Mouse (Mus musculus): ENCODE results near the gene Set. TPM values are rescaled to one million over a fixed set of nuclear protein-coding genes. Genes with fewer than 3 reads are reported as not detected.

Gene Set
- polyA plus RNA-seq, 1 experiment from 2014 or later: 679 TPM

- Histone ChIP-seq H3K27me3 (no peaks in the 10 kb centered on the region), H3K4me3 (peak within 1 kb of the TSS; percentile 59), H3K27ac (peak within 1 kb of the TSS; percentile 57), H3K4me1 (peaks cover 18% of the 10 kb centered on the region; the same call in 1 of the 2 replicates), H3K4me2 (replicated peaks) (peak within 1 kb of the TSS; percentile 72), H3K36me3 (peaks cover 36% of the 10 kb centered on the region), H3K9me3 (no peaks in the 10 kb centered on the region), H3K9ac (peak within 1 kb of the TSS; percentile 61)
- under 1% methylated on average over 51 of the region's 51 CpGs for WGBS
- peak; percentile 91 for ATAC-seq (ENCODE audit: insufficient number of reproducible peaks, insufficient read depth, low FRiP score, low TSS enrichment)
Measured at GRCm38 (mm10) chr2:30093471-30094207, 36.5 kb downstream of the Set start, which contains the start of gene Zdhhc12. Gene Zdhhc12, minus strand, starts transcription at chr2:30093648.

GRCm38 (mm10) chr2:30094208-30094588, 37.0 kb downstream of the Set start:
- Histone ChIP-seq H3K27ac (peak overlapping the region; percentile 57), H3K4me2 (replicated peaks) (peak overlapping the region; percentile 72), H3K9ac (peak overlapping the region; percentile 61), H3K36me3 (peaks cover 36% of the 10 kb centered on the region), H3K9me3 (no peaks in the 10 kb centered on the region), H3K4me1 (peaks cover 18% of the 10 kb centered on the region; the same call in 1 of the 2 replicates), H3K4me3 (peak overlapping the region; percentile 59), H3K27me3 (no peaks in the 10 kb centered on the region)
- WGBS: 4% methylated on average over 13 of the region's 13 CpGs
- ATAC-seq (ENCODE audit: insufficient number of reproducible peaks, insufficient read depth, low FRiP score, low TSS enrichment): no peak

DNA sequence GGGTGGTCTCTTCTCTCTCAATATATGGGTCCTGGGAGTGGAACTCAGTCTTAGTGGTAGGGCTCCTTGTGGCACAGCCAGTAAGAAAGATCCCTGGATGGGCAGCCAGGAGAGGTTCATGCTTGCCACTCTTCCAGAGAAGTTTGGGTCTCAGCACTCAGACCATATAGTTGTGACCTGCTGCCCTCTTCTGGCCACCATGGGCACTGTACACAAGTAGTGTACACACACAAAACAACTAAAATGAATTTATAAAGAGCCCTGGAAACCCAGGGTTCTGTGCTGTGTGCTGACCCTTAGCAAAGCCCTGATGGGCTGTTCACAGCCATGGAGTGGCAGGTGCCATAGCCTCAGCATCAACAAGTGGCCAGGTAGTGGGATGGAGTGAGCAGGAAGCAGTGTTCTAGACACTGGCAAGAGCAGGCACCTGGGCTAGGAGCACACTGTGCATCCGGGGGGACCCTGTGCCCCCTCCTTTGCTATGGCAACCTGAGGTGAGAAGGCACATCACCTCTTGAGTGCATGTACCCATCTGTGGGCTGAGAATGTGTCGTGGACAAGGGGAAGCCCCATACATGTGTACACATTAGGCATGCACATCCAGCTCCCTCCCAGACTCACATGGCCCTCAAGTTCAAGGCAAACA, 38.8 kb downstream of the Set start:
- 76% methylated on average over 2 of the region's 2 CpGs for WGBS
- no peaks in the 10 kb centered on the region for H3K27me3 ChIP-seq
- H3K4me2 ChIP-seq (replicated peaks): no peak overlapping the region
- ATAC-seq (ENCODE audit: insufficient number of reproducible peaks, insufficient read depth, low FRiP score, low TSS enrichment): no peak
- H3K4me1 ChIP-seq: peaks cover 18% of the 10 kb centered on the region; the same call in 1 of the 2 replicates
- H3K9me3 ChIP-seq: no peaks in the 10 kb centered on the region
- peaks cover 40% of the 10 kb centered on the region for H3K36me3 ChIP-seq
- H3K9ac ChIP-seq: no peak overlapping the region
- H3K4me3 ChIP-seq: no peak overlapping the region
- no peak overlapping the region for H3K27ac ChIP-seq

DNA sequence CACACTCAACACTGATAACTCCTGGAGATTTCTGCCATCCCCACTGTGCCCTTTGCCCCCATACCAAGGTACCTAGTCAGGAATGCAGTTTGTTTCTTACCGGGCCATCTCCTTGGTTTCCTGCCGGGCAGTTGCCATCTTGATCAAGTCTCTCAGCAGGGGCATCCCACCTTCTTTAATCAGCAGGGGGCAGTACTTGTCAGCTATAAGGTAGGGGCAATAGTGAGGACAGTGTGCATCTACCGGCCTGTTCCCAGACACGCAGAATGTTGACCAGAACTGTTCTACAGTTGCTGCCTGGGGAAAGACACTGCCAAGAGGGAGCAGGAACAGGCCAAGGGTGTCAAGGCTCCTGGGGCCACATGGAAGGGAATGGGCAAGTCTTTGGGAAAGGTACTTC, 43.0 kb downstream of the Set start:
- H3K4me3 ChIP-seq: no peak overlapping the region
- no peak for ATAC-seq (ENCODE audit: insufficient number of reproducible peaks, insufficient read depth, low FRiP score, low TSS enrichment)
- H3K9ac ChIP-seq: no peak overlapping the region
- no peak overlapping the region for H3K27ac ChIP-seq
- peaks cover 65% of the 10 kb centered on the region for H3K36me3 ChIP-seq
- no peaks in the 10 kb centered on the region for H3K4me1 ChIP-seq
- H3K27me3 ChIP-seq: no peaks in the 10 kb centered on the region
- 74% methylated on average over 4 of the region's 4 CpGs for WGBS
- H3K9me3 ChIP-seq: no peaks in the 10 kb centered on the region
- no peak overlapping the region for H3K4me2 ChIP-seq (replicated peaks)

- no peak overlapping the region for H3K27ac ChIP-seq
- H3K36me3 ChIP-seq: peaks cover 83% of the 10 kb centered on the region
- no peak overlapping the region for H3K9ac ChIP-seq
Measured at GRCm38 (mm10) chr2:30106364-30106763, 49.2 kb downstream of the Set start.

DNA sequence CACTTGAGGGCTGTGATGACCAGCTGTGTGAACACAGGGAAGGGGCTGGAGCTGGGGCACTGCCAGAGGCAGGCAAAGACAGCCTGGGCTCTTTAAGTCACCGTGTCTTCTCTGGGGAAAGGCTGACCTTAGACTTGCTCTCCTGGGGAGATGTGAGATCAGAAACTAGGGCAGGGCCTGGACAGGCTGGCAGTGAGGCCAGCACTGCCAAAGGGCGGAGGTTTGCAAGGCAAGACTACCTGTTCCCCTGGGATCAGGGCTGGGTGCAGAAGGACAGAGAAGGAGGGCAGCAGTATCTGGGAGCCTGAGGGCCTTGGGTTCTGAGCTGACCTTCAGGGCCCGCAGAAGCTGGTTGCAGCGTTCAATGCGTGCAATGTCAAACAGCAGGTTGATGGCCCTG, 50.5 kb downstream of the Set start:
- no peak overlapping the region for H3K4me2 ChIP-seq (replicated peaks)
- H3K36me3 ChIP-seq: peaks cover 78% of the 10 kb centered on the region
- no peak overlapping the region for H3K9ac ChIP-seq
- no peaks in the 10 kb centered on the region for H3K4me1 ChIP-seq
- no peaks in the 10 kb centered on the region for H3K27me3 ChIP-seq
- no peak for ATAC-seq (ENCODE audit: insufficient number of reproducible peaks, insufficient read depth, low FRiP score, low TSS enrichment)
- no peaks in the 10 kb centered on the region for H3K9me3 ChIP-seq
- no peak overlapping the region for H3K27ac ChIP-seq
- no peak overlapping the region for H3K4me3 ChIP-seq
- WGBS: 92% methylated on average over 5 of the region's 5 CpGs

More at GRCm38 (mm10) chr2:30106364-30106763, 49.2 kb downstream of the Set start:
- no peak for ATAC-seq (ENCODE audit: insufficient number of reproducible peaks, insufficient read depth, low FRiP score, low TSS enrichment)
- H3K27me3 ChIP-seq: no peaks in the 10 kb centered on the region
- no peaks in the 10 kb centered on the region for H3K9me3 ChIP-seq
- H3K4me1 ChIP-seq: no peaks in the 10 kb centered on the region
- no peak overlapping the region for H3K4me2 ChIP-seq (replicated peaks)
- no peak overlapping the region for H3K4me3 ChIP-seq

- 92% methylated on average over 4 of the region's 4 CpGs for WGBS
Measured at GRCm38 (mm10) chr2:30108260-30108659, 51.1 kb downstream of the Set start.

GRCm38 (mm10) chr2:30111500-30111899, 54.3 kb downstream of the Set start:
- H3K9ac ChIP-seq: no peak overlapping the region
- H3K27ac ChIP-seq: no peak overlapping the region
- 94% methylated on average over 2 of the region's 2 CpGs for WGBS
- no peak overlapping the region for H3K4me3 ChIP-seq
- no peaks in the 10 kb centered on the region for H3K4me1 ChIP-seq
- H3K4me2 ChIP-seq (replicated peaks): no peak overlapping the region
- H3K9me3 ChIP-seq: no peaks in the 10 kb centered on the region
- H3K27me3 ChIP-seq: no peaks in the 10 kb centered on the region
- H3K36me3 ChIP-seq: peaks cover 64% of the 10 kb centered on the region
- ATAC-seq (ENCODE audit: insufficient number of reproducible peaks, insufficient read depth, low FRiP score, low TSS enrichment): no peak

More at GRCm38 (mm10) chr2:30108260-30108659, 51.1 kb downstream of the Set start:
- Histone ChIP-seq H3K9me3 (no peaks in the 10 kb centered on the region), H3K9ac (no peak overlapping the region), H3K27me3 (no peaks in the 10 kb centered on the region), H3K36me3 (peaks cover 78% of the 10 kb centered on the region), H3K4me1 (no peaks in the 10 kb centered on the region), H3K27ac (no peak overlapping the region), H3K4me3 (no peak overlapping the region), H3K4me2 (replicated peaks) (no peak overlapping the region)
- no peak for ATAC-seq (ENCODE audit: insufficient number of reproducible peaks, insufficient read depth, low FRiP score, low TSS enrichment)

- no peak for ATAC-seq (ENCODE audit: insufficient number of reproducible peaks, insufficient read depth, low FRiP score, low TSS enrichment)
- Histone ChIP-seq H3K4me3 (no peak overlapping the region), H3K27ac (no peak overlapping the region), H3K4me1 (no peaks in the 10 kb centered on the region), H3K9ac (no peak overlapping the region), H3K4me2 (replicated peaks) (no peak overlapping the region), H3K36me3 (peaks cover 55% of the 10 kb centered on the region), H3K27me3 (no peaks in the 10 kb centered on the region), H3K9me3 (no peaks in the 10 kb centered on the region)
- WGBS: 91% methylated on average over 5 of the region's 5 CpGs
Measured at GRCm38 (mm10) chr2:30112564-30112963, 55.4 kb downstream of the Set start.

DNA sequence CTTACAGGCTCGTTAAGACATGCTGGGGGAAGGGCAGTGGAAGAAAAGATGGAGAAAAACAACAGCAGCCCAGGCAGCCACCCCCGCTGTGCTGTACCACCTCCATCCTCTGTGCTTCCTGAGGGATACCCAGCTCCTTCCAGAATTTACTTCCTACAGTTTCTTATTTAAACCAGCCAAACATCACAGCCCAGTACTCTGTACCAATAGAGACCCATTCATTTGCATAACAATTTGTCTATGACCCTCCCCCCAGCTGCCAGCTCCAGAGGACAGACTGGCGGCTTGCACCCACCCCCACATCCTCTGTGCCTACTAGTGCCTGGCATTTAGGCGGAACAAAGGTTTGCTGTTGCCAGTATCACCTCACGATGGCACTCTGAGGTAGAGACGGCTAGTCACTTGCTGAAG, 62.5 kb downstream of the Set start:
- no peak overlapping the region for H3K27ac ChIP-seq

GRCm38 (mm10) chr2:30120269-30120668, 63.1 kb downstream of the Set start:
- Histone ChIP-seq H3K36me3 (0 out of 2 replicates have a peak, but pooled peaks cover 8% of the 10 kb centered on the region), H3K9ac (no peak overlapping the region), H3K9me3 (no peaks in the 10 kb centered on the region), H3K4me3 (no peak overlapping the region), H3K27ac (no peak overlapping the region), H3K4me1 (peaks cover 18% of the 10 kb centered on the region), H3K27me3 (no peaks in the 10 kb centered on the region), H3K4me2 (replicated peaks) (no peak overlapping the region)
- no peak for ATAC-seq (ENCODE audit: insufficient number of reproducible peaks, insufficient read depth, low FRiP score, low TSS enrichment)
- WGBS: 81% methylated on average over 4 of the region's 4 CpGs

More for the DNA sequence above, 62.5 kb downstream of the Set start:
- Histone ChIP-seq H3K36me3 (0 out of 2 replicates have a peak, but pooled peaks cover 11% of the 10 kb centered on the region), H3K27me3 (no peaks in the 10 kb centered on the region), H3K9ac (no peak overlapping the region), H3K4me2 (replicated peaks) (no peak overlapping the region), H3K4me1 (peaks cover 15% of the 10 kb centered on the region), H3K9me3 (no peaks in the 10 kb centered on the region), H3K4me3 (no peak overlapping the region)
- WGBS: 27% methylated on average over 6 of the region's 6 CpGs
- no peak for ATAC-seq (ENCODE audit: insufficient number of reproducible peaks, insufficient read depth, low FRiP score, low TSS enrichment)

Data from embryonic facial prominence, embryonic 12.5 days (tissue).